Mouse (Mus musculus) kidney, embryonic 16.5 days (tissue): ENCODE measurements around the gene Vmn2r52. TPM values are rescaled to one million over a fixed set of nuclear protein-coding genes. Genes with fewer than 3 reads are reported as not detected.
"Not testable (repeated sequence)": the region's sequence is repeated elsewhere in the genome, so short reads cannot be mapped to it uniquely, and the experiment has no call there.

Experiments
- ATAC-seq: fragments of 200-750 bp; cut with Nextera tagmentation; 2 replicates; pipeline ENCODE4 v1.8.0; 2017; ENCODE audit warnings: moderate TSS enrichment; ENCODE audit not compliant: low FRiP score, low TSS enrichment
- H3K27ac ChIP-seq: fragments of 300-500 bp; sonication (generic); 2 replicates; pipeline ENCODE4 v1.5.1; 2014; ENCODE audit warnings: low read length
- H3K27me3 ChIP-seq: fragments of 300-500 bp; sonication (generic); 2 replicates; pipeline ENCODE4 v1.6.1; 2014; ENCODE audit warnings: low read length, control low read depth, mixed read lengths; ENCODE audit not compliant: insufficient read depth
- H3K36me3 ChIP-seq: fragments of 300-500 bp; sonication (generic); 2 replicates; pipeline ENCODE4 v1.6.1; 2014; ENCODE audit warnings: low read length, control low read depth, mixed read lengths; ENCODE audit not compliant: insufficient read depth
- H3K4me1 ChIP-seq: fragments of 300-500 bp; sonication (generic); 2 replicates; pipeline ENCODE4 v1.6.1; 2014; ENCODE audit warnings: low read length, control low read depth, mixed read lengths; ENCODE audit not compliant: insufficient read depth
- H3K4me2 ChIP-seq: fragments of 300-500 bp; sonication (generic); replicated peaks from 2 replicates; pipeline ENCODE4 v1.6.1; 2014; ENCODE audit warnings: low read depth, low read length
- H3K4me3 ChIP-seq: fragments of 300-500 bp; sonication (generic); 2 replicates; pipeline ENCODE4 v1.5.1; 2014; ENCODE audit warnings: mild to moderate bottlenecking, low read length
- H3K9ac ChIP-seq: fragments of 300-500 bp; sonication (generic); replicated peaks from 2 replicates; pipeline ENCODE4 v1.6.1; 2014; ENCODE audit warnings: low read length
- H3K9me3 ChIP-seq: fragments of 300-500 bp; sonication (generic); 2 replicates; pipeline ENCODE4 v1.6.1; 2016; ENCODE audit warnings: low read length, control low read depth
- WGBS: fragments of 180-500 bp; shearing (Covaris S2); extraction: QIAGEN DNeasy Blood & Tissue Kit; methylation state at CpG from one replicate; pipeline ENCODE4 v1.1.7; 2014; 5-methylcytosine and 5-hydroxymethylcytosine counted together
- polyA plus RNA-seq: library from polyadenylated mRNA; unstranded; fragments of >200 nt; fragmentation: Nextera tagmentation; extraction: Ambion mirVana; gene quantifications from 2 replicates; pipeline ENCODE4 v1.2.1, GENCODE M21; 2015

The Vmn2r52 gene
- polyA plus RNA-seq: not detected in 2 replicates

- Histone ChIP-seq H3K27ac (no peak within 1 kb of the TSS), H3K36me3 (no peaks in the 10 kb centered on the region), H3K9me3 (peaks cover 5% of the 10 kb centered on the region; the same call in 1 of the 2 replicates), H3K4me3 (no peak within 1 kb of the TSS), H3K27me3 (no peaks in the 10 kb centered on the region), H3K4me1 (no peaks in the 10 kb centered on the region), H3K4me2 (no peak within 1 kb of the TSS), H3K9ac (no peak within 1 kb of the TSS)
- 83% methylated on average over 1 of the region's 1 CpGs for WGBS
- no peak for ATAC-seq
Observed at GRCm38 (mm10) chr7:10176473-10176872, at the start of gene Vmn2r52. Gene Vmn2r52, minus strand, starts transcription at chr7:10176573.

GRCm38 (mm10) chr7:10105641-10106040 is 70.7 kb downstream of the Vmn2r52 start, which contains the start of gene Vmn2r51:
Gene Vmn2r51, minus strand, starts transcription at chr7:10105741.
- not testable (repeated sequence) for H3K36me3 ChIP-seq, H3K4me2 ChIP-seq, H3K9me3 ChIP-seq, H3K9ac ChIP-seq, ATAC-seq, H3K27ac ChIP-seq, H3K4me1 ChIP-seq, H3K27me3 ChIP-seq, H3K4me3 ChIP-seq
- WGBS: 65% methylated on average over 1 of the region's 1 CpGs

Other genes starting within 250 kb of the Vmn2r52 start
- not detected in 2 replicates for gene Vmn2r48, start 223.0 kb downstream of the Vmn2r52 start, polyA plus RNA-seq
- not detected in 2 replicates for gene Vmn2r49, start 184.3 kb downstream of the Vmn2r52 start, polyA plus RNA-seq
- gene Vmn2r50, start 123.3 kb downstream of the Vmn2r52 start, polyA plus RNA-seq: not detected in 2 replicates
- not detected in 2 replicates for gene Vmn2r51, start 70.8 kb downstream of the Vmn2r52 start, polyA plus RNA-seq
- gene Vmn1r66, start 101.4 kb upstream of the Vmn2r52 start, polyA plus RNA-seq: not detected in 2 replicates